Mouse (Mus musculus): ENCODE data around the gene Ccdc190.

DNA sequence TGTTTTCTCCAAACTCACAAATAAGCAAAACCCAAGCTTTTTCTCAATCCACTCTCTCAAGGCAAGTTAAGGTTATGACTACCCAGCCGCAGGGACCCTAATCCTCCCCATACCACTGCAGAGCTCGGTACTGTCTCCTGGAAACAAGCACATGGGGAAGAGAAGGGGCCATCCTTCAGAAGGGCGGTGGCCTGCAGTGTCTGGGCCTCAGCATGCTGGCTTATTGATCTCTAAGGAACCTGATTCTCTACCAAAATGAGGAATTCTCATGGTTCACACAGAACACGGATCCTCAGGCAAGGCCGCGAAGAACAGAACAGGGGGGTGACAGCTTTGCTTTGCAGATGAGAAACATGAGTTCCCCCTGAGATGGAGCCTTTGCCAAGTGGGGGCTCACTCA is 23.1 kb downstream of the Ccdc190 start:
- TF ChIP-seq CTCF (IDR thresholded peaks at IDR 0.05; ENCODE audit: low read depth, low read length) (no peak), POLR2A (IDR thresholded peaks at IDR 0.05; ENCODE audit: borderline replicate concordance, low read depth, low read length) (no peak)
